Mouse (Mus musculus): ENCODE measurements around the gene Mfsd5.

DNA sequence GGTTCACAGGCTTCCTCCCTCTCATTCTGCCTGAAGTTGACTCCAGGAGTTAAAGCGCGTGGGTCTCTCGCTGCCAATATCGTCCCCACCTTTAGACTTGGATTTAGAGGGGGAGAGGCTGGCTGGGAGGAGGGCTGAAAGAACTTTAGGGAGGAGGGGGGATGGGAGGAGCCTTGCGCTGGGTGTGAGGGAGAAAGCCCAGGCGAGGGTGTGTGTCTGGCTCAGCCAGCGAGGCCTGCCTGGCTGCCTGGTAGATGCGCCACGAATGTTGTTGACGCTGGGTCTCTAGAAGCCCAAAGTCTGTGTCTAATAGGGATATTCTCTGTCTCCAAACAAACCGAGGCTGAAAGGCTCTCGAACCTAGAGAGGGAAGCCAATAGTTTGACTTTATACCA is 21.2 kb upstream of the Mfsd5 start:
- TF ChIP-seq CTCF (conservative IDR thresholded peaks at IDR 0.05; ENCODE audit: low read length) (no peak), NANOG (IDR thresholded peaks at IDR 0.05; ENCODE audit: borderline replicate concordance, low read length) (no peak), POU5F1 (IDR thresholded peaks at IDR 0.05; ENCODE audit: borderline replicate concordance, low read length) (no peak)

Measured in E14TG2a.4 (cell line).